Mouse (Mus musculus): Measurements from ENCODE around the gene March6.

- TF ChIP-seq POLR2A (IDR thresholded peaks at IDR 0.05; ENCODE audit: borderline replicate concordance, extremely low read depth, low read depth, low read length) = no peak
- TF ChIP-seq CTCF (IDR thresholded peaks at IDR 0.05; ENCODE audit: insufficient read depth, low read length) = no peak
Measured at GRCm38 (mm10) chr15:31528477-31528876, 2.4 kb downstream of the March6 start.

All from lung, adult 2 months (tissue).